Mouse (Mus musculus) heart, adult 2 months (tissue): ENCODE data around the gene Nadsyn1.

Experiments
- CTCF ChIP-seq: fragments of 200-600 bp; IDR thresholded peaks from 2 replicates; pipeline ENCODE4 v1.8.1; 2022; ENCODE audit warnings: antibody characterized with exemption, mild to moderate bottlenecking, moderate library complexity
- EP300 ChIP-seq: fragments of 200-500 bp; IDR thresholded peaks from 2 replicates; pipeline ENCODE4 v1.6.1; 2011; ENCODE audit warnings: low read depth, low read length, control low read depth; ENCODE audit not compliant: insufficient read depth
- POLR2A ChIP-seq: fragments of 200-500 bp; IDR thresholded peaks from 2 replicates; pipeline ENCODE4 v1.6.1; 2011; ENCODE audit warnings: mild to moderate bottlenecking, low read depth, low read length, control low read depth; ENCODE audit not compliant: insufficient read depth

GRCm38 (mm10) chr7:143756125-143757026 is 66.3 kb downstream of the Nadsyn1 start, which contains the start of gene Osbpl5:
- TF ChIP-seq CTCF (no peak), EP300 (no peak), POLR2A (no peak)
